Mouse (Mus musculus) limb, embryonic 11.5 days (tissue): ENCODE results near the gene Cuta. TPM values are rescaled to one million over a fixed set of nuclear protein-coding genes. Genes with fewer than 3 reads are reported as not detected.

Experiments
- ATAC-seq: fragments of 200-750 bp; cut with Nextera tagmentation; 2 replicates; pipeline ENCODE4 v1.8.0; 2017; ENCODE audit warnings: low read depth; ENCODE audit not compliant: insufficient number of reproducible peaks, low FRiP score, low TSS enrichment
- DNase-seq: peaks from one replicate; pipeline ENCODE4 v3.0.0-alpha.2; 2015; ENCODE audit warnings: low spot score
- H3K27ac ChIP-seq: fragments of 300-500 bp; sonication (generic); replicated peaks from 2 replicates; pipeline ENCODE4 v1.5.1; 2014; ENCODE audit warnings: low read depth, mild to moderate bottlenecking, low read length
- H3K27me3 ChIP-seq: fragments of 300-500 bp; sonication (generic); 2 replicates; pipeline ENCODE4 v1.6.1; 2014; ENCODE audit warnings: mild to moderate bottlenecking, low read length, mixed read lengths; ENCODE audit not compliant: control insufficient read depth, insufficient read depth
- H3K36me3 ChIP-seq: fragments of 300-500 bp; sonication (generic); 2 replicates; pipeline ENCODE4 v1.6.1; 2014; ENCODE audit warnings: mild to moderate bottlenecking, low read length, moderate library complexity, mixed read lengths; ENCODE audit not compliant: control insufficient read depth, insufficient read depth
- H3K4me1 ChIP-seq: fragments of 300-500 bp; sonication (generic); 2 replicates; pipeline ENCODE4 v1.6.1; 2014; ENCODE audit warnings: low read length, mixed read lengths; ENCODE audit not compliant: control insufficient read depth, insufficient read depth
- H3K4me2 ChIP-seq: fragments of 300-500 bp; sonication (generic); 2 replicates; pipeline ENCODE4 v1.6.1; 2014; ENCODE audit warnings: low read depth, mild to moderate bottlenecking, moderate library complexity; ENCODE audit not compliant: severe bottlenecking
- H3K4me3 ChIP-seq: fragments of 300-500 bp; sonication (generic); 2 replicates; pipeline ENCODE4 v1.5.1; 2014; ENCODE audit warnings: low read depth, low read length
- H3K9ac ChIP-seq: fragments of 300-500 bp; sonication (generic); 2 replicates; pipeline ENCODE4 v1.6.1; 2014; ENCODE audit warnings: mild to moderate bottlenecking, low read length
- H3K9me3 ChIP-seq: fragments of 300-500 bp; sonication (generic); 2 replicates; pipeline ENCODE4 v1.6.1; 2016; ENCODE audit warnings: low read length; ENCODE audit not compliant: control insufficient read depth
- WGBS: fragments of 180-500 bp; shearing (Covaris S2); extraction: QIAGEN DNeasy Blood & Tissue Kit; methylation state at CpG from one replicate; pipeline ENCODE4 v1.1.7; 2014; 5-methylcytosine and 5-hydroxymethylcytosine counted together
- polyA plus RNA-seq: library from polyadenylated mRNA; unstranded; fragments of >200 nt; fragmentation: Nextera tagmentation; extraction: Ambion mirVana; gene quantifications from 2 replicates; pipeline ENCODE4 v1.2.1, GENCODE M21; 2014

Gene Cuta
- polyA plus RNA-seq, 1 experiment from 2014 or later, result 170 TPM

GRCm38 (mm10) chr17:26951952-26952877 lies 12.8 kb upstream of the Cuta start:
- Histone ChIP-seq H3K4me1 (peaks cover 50% of the 10 kb centered on the region), H3K4me2 (peak overlapping the region; percentile 97), H3K27me3 (no peaks in the 10 kb centered on the region), H3K4me3 (peak overlapping the region; percentile 38), H3K9me3 (no peaks in the 10 kb centered on the region), H3K36me3 (no peaks in the 10 kb centered on the region; the same call in 1 of the 2 replicates), H3K27ac (peak overlapping the region; percentile 68; the same call in 1 of the 2 replicates), H3K9ac (peak overlapping the region; percentile 63)
- WGBS, result under 1% methylated on average over 22 of the region's 23 CpGs
- ATAC-seq (no peak), DNase-seq (peak; percentile 38)

GRCm38 (mm10) chr17:26951406-26951805 lies 12.0 kb upstream of the Cuta start:
- Histone ChIP-seq H3K4me1 (peaks cover 51% of the 10 kb centered on the region), H3K36me3 (no peaks in the 10 kb centered on the region; the same call in 1 of the 2 replicates), H3K4me2 (peak overlapping the region; percentile 97), H3K9ac (peak overlapping the region; percentile 63), H3K9me3 (no peaks in the 10 kb centered on the region), H3K27me3 (no peaks in the 10 kb centered on the region), H3K4me3 (peak overlapping the region; percentile 38), H3K27ac (peak overlapping the region; percentile 68; the same call in 1 of the 2 replicates)
- ATAC-seq (peak; percentile 63; the same call in 1 of the 2 replicates), DNase-seq (peak; percentile 92)
- WGBS, result under 1% methylated on average over 10 of the region's 11 CpGs

GRCm38 (mm10) chr17:26950560-26951288 lies 11.4 kb upstream of the Cuta start:
- WGBS, result 26% methylated on average over 7 of the region's 7 CpGs
- peaks cover 57% of the 10 kb centered on the region for H3K4me1 ChIP-seq
- DNase-seq, result no peak
- peak overlapping the region; percentile 38 for H3K4me3 ChIP-seq
- H3K4me2 ChIP-seq, result peak overlapping the region; percentile 97
- ATAC-seq, result no peak
- no peaks in the 10 kb centered on the region for H3K27me3 ChIP-seq
- H3K9ac ChIP-seq, result peak overlapping the region; percentile 12; the same call in 1 of the 2 replicates
- no peaks in the 10 kb centered on the region; the same call in 1 of the 2 replicates for H3K36me3 ChIP-seq
- H3K27ac ChIP-seq, result peak overlapping the region; percentile 48; the same call in 1 of the 2 replicates
- no peaks in the 10 kb centered on the region for H3K9me3 ChIP-seq

- Histone ChIP-seq H3K9ac (no peak overlapping the region), H3K4me3 (no peak overlapping the region), H3K9me3 (no peaks in the 10 kb centered on the region)
Observed at GRCm38 (mm10) chr17:26949866-26950265, 10.5 kb upstream of the Cuta start.

GRCm38 (mm10) chr17:26949051-26949577 lies 9.7 kb upstream of the Cuta start:
- H3K9me3 ChIP-seq, result no peaks in the 10 kb centered on the region
- DNase-seq, result peak; percentile 60
- H3K4me2 ChIP-seq, result peak overlapping the region; percentile 98
- no peaks in the 10 kb centered on the region for H3K27me3 ChIP-seq
- WGBS, result 6% methylated on average over 13 of the region's 14 CpGs
- no peak for ATAC-seq
- peaks cover 59% of the 10 kb centered on the region for H3K4me1 ChIP-seq
- peak overlapping the region; percentile 82 for H3K9ac ChIP-seq
- H3K4me3 ChIP-seq, result peak overlapping the region; percentile 59
- peak overlapping the region; percentile 77 for H3K27ac ChIP-seq
- no peaks in the 10 kb centered on the region for H3K36me3 ChIP-seq

More at GRCm38 (mm10) chr17:26949866-26950265, 10.5 kb upstream of the Cuta start:
- Histone ChIP-seq H3K4me2 (peak overlapping the region; percentile 98; the same call in 1 of the 2 replicates), H3K27me3 (no peaks in the 10 kb centered on the region), H3K27ac (no peak overlapping the region), H3K36me3 (no peaks in the 10 kb centered on the region; the same call in 1 of the 2 replicates), H3K4me1 (peaks cover 59% of the 10 kb centered on the region)
- ATAC-seq (no peak), DNase-seq (no peak)
- WGBS, result 40% methylated on average over 5 of the region's 5 CpGs

- Histone ChIP-seq H3K27ac (peak overlapping the region; percentile 77), H3K9ac (peak overlapping the region; percentile 82), H3K4me1 (peaks cover 54% of the 10 kb centered on the region), H3K4me2 (peak overlapping the region; percentile 98), H3K4me3 (peak overlapping the region; percentile 59), H3K27me3 (no peaks in the 10 kb centered on the region), H3K36me3 (no peaks in the 10 kb centered on the region), H3K9me3 (no peaks in the 10 kb centered on the region)
- ATAC-seq (no peak), DNase-seq (peak; percentile 63)
- 0% methylated on average over 31 of the region's 87 CpGs for WGBS
Observed at GRCm38 (mm10) chr17:26948316-26949050, 9.1 kb upstream of the Cuta start.

GRCm38 (mm10) chr17:26947231-26948100 lies 8.1 kb upstream of the Cuta start:
- no peak overlapping the region; the same call in 1 of the 2 replicates for H3K27ac ChIP-seq
- peaks cover 44% of the 10 kb centered on the region for H3K4me1 ChIP-seq
- no peak for DNase-seq
- H3K27me3 ChIP-seq, result no peaks in the 10 kb centered on the region
- H3K9me3 ChIP-seq, result no peaks in the 10 kb centered on the region
- no peak for ATAC-seq
- 0 out of 2 replicates have a peak overlapping the region, but pooled peaks have one; percentile 43 for H3K4me3 ChIP-seq
- H3K9ac ChIP-seq, result no peak overlapping the region
- peak overlapping the region; percentile 80; the same call in 1 of the 2 replicates for H3K4me2 ChIP-seq
- H3K36me3 ChIP-seq, result no peaks in the 10 kb centered on the region
- 42% methylated on average over 12 of the region's 12 CpGs for WGBS
